Mouse (Mus musculus) bone marrow macrophage, adult 2 months (primary cell): ENCODE measurements around the gene Lrrc63.

Source experiments
- CTCF ChIP-seq: IDR thresholded peaks from 2 replicates; pipeline ENCODE4 v1.5.1; 2012; ENCODE audit warnings: low read depth, mild to moderate bottlenecking, low read length, moderate library complexity
- POLR2A ChIP-seq: IDR thresholded peaks from 2 replicates; pipeline ENCODE4 v1.6.1; 2012; ENCODE audit warnings: mild to moderate bottlenecking, low read depth, low read length, borderline replicate concordance

- TF ChIP-seq CTCF (no peak), POLR2A (no peak)
Observed at GRCm38 (mm10) chr14:75177400-75177799, 46.7 kb upstream of the Lrrc63 start.
